Mouse (Mus musculus) naive thymus-derived CD4-positive, alpha-beta T cell, adult 5 months (primary cell): ENCODE data around the gene Traf3ip2. TPM values are rescaled to one million over a fixed set of nuclear protein-coding genes. Genes with fewer than 3 reads are reported as not detected.

Experiments used
- polyA plus RNA-seq: library from polyadenylated mRNA; unstranded; fragments of 100-300 nt; shearing (Covaris generic); gene quantifications from one replicate; pipeline ENCODE4 v1.2.1, GENCODE M21; 2017

Traf3ip2 gene
- polyA plus RNA-seq, result 76.1 TPM

GRCm38 (mm10) chr10:39612633-39612988 is at the start of gene Traf3ip2:
TSS of gene Traf3ip2 (plus strand) at chr10:39612934.

Other genes starting within 250 kb of the Traf3ip2 start
- 383 TPM for gene Fyn, start 244.1 kb upstream of the Traf3ip2 start, polyA plus RNA-seq
- 25.3 TPM for gene Rev3l, start 119.2 kb downstream of the Traf3ip2 start, polyA plus RNA-seq